Mouse (Mus musculus): ENCODE measurements around the gene B830017H08Rik. TPM values are rescaled to one million over a fixed set of nuclear protein-coding genes. Genes with fewer than 3 reads are reported as not detected.

Gene B830017H08Rik
- polyA plus RNA-seq, 1 experiment from 2014 or later = 4.5 TPM

DNA sequence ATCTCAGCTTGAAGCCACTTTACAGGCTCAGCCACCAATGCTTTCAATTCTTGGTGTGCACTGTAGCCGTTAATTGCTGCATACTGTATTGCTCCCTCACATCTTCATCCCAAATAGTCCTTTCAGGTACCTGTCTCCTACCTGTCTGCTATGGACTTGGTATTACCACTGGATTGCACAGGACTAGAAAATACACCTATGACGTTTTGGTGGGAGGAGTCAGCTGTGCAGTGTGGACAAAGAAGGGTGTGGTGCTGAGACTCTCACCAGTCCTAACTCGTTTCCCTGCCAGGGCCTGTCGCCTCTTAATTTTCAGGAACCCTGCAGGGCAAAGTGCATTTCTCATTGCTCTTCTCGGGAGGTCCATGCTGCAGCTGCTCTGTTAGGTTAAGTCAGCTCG, 32.8 kb downstream of the B830017H08Rik start:
- H3K36me3 ChIP-seq = peaks cover 10% of the 10 kb centered on the region; the same call in 1 of the 2 replicates
- no peak overlapping the region for H3K27ac ChIP-seq (replicated peaks)
- no peaks in the 10 kb centered on the region for H3K27me3 ChIP-seq
- no peak overlapping the region for H3K4me3 ChIP-seq
- H3K4me2 ChIP-seq = no peak overlapping the region
- H3K4me1 ChIP-seq (replicated peaks) = no peaks in the 10 kb centered on the region
- H3K9me3 ChIP-seq = no peaks in the 10 kb centered on the region
- 63% methylated on average over 6 of the region's 6 CpGs for whole genome bisulfite sequencing
- no peak overlapping the region for H3K9ac ChIP-seq
- no peak for ATAC-seq (ENCODE audit: low FRiP score, low read depth)

GRCm38 (mm10) chr16:17871248-17871647, 38.3 kb downstream of the B830017H08Rik start:
- Histone ChIP-seq H3K4me1 (replicated peaks) (no peaks in the 10 kb centered on the region), H3K27me3 (no peaks in the 10 kb centered on the region), H3K4me3 (no peak overlapping the region), H3K27ac (replicated peaks) (no peak overlapping the region), H3K4me2 (no peak overlapping the region), H3K36me3 (peaks cover 23% of the 10 kb centered on the region), H3K9me3 (no peaks in the 10 kb centered on the region), H3K9ac (no peak overlapping the region)
- 91% methylated on average over 5 of the region's 5 CpGs for WGBS
- no peak for ATAC-seq (ENCODE audit: low FRiP score, low read depth)

GRCm38 (mm10) chr16:17872995-17873394, 40.1 kb downstream of the B830017H08Rik start:
- Histone ChIP-seq H3K4me3 (no peak overlapping the region), H3K4me2 (no peak overlapping the region), H3K27me3 (no peaks in the 10 kb centered on the region), H3K36me3 (peaks cover 23% of the 10 kb centered on the region), H3K4me1 (replicated peaks) (no peaks in the 10 kb centered on the region), H3K27ac (replicated peaks) (no peak overlapping the region), H3K9me3 (no peaks in the 10 kb centered on the region), H3K9ac (no peak overlapping the region)
- 72% methylated on average over 4 of the region's 4 CpGs for WGBS
- no peak for ATAC-seq (ENCODE audit: low FRiP score, low read depth)

- Histone ChIP-seq H3K27ac (replicated peaks) (no peak overlapping the region), H3K4me3 (no peak overlapping the region), H3K9me3 (no peaks in the 10 kb centered on the region), H3K36me3 (peaks cover 14% of the 10 kb centered on the region), H3K4me2 (no peak overlapping the region), H3K4me1 (replicated peaks) (no peaks in the 10 kb centered on the region), H3K9ac (no peak overlapping the region), H3K27me3 (no peaks in the 10 kb centered on the region)
- 95% methylated on average over 4 of the region's 4 CpGs for whole genome bisulfite sequencing
- no peak for ATAC-seq (ENCODE audit: low FRiP score, low read depth)
Measured at GRCm38 (mm10) chr16:17875174-17875573, 42.3 kb downstream of the B830017H08Rik start.

DNA sequence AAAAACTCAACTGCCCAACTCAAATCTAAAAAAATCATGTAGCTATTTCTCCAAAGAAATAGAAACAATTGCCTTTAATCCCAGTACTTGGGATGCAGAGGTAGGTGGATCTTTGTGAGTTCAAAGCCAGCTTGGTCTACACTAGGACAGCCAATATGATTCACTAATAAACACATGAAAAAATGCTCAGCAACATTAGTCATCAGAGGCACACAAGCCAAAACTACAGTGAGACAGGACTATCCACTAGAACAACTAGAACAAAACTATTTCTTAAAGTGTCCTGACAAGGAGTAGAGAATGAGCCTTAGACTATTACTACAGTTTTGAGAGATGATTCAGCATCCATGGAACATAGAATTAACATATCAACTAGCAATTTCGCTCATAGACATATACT, 43.2 kb downstream of the B830017H08Rik start:
- WGBS = 100% methylated on average over 1 of the region's 1 CpGs

DNA sequence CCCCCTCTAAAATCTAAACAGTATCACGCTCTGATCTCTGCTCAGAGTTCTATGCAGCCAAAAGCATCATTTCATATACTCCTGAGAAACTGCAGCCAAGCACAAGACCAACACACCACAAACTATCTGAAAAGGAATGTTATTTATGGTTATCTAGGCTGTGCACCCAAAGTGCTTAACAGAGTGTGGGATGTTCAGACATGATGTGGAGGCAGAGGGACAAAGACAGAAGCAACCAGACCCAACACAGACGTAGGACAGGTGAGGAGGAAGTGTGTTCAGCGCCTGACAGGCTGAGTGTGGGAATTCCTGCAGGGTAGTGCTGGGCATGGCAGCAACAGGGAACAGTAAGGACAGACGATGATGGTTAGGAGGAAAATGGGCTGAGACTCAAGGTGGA, 46.6 kb downstream of the B830017H08Rik start:
- H3K36me3 ChIP-seq = no peaks in the 10 kb centered on the region
- H3K9ac ChIP-seq = no peak overlapping the region
- H3K9me3 ChIP-seq = no peaks in the 10 kb centered on the region
- no peak overlapping the region for H3K4me2 ChIP-seq
- 94% methylated on average over 4 of the region's 4 CpGs for WGBS
- H3K27me3 ChIP-seq = no peaks in the 10 kb centered on the region
- no peak overlapping the region for H3K4me3 ChIP-seq
- no peak overlapping the region for H3K27ac ChIP-seq (replicated peaks)
- peaks cover 4% of the 10 kb centered on the region; the same call in 1 of the 2 replicates for H3K4me1 ChIP-seq (replicated peaks)
- ATAC-seq (ENCODE audit: low FRiP score, low read depth) = no peak

More for the DNA sequence above, 43.2 kb downstream of the B830017H08Rik start:
- H3K27ac ChIP-seq (replicated peaks) = no peak overlapping the region
- H3K4me2 ChIP-seq = no peak overlapping the region
- H3K9ac ChIP-seq = no peak overlapping the region
- H3K4me1 ChIP-seq (replicated peaks) = no peaks in the 10 kb centered on the region
- no peak for ATAC-seq (ENCODE audit: low FRiP score, low read depth)
- H3K27me3 ChIP-seq = no peaks in the 10 kb centered on the region
- peaks cover 13% of the 10 kb centered on the region for H3K36me3 ChIP-seq
- H3K9me3 ChIP-seq = no peaks in the 10 kb centered on the region
- H3K4me3 ChIP-seq = no peak overlapping the region

DNA sequence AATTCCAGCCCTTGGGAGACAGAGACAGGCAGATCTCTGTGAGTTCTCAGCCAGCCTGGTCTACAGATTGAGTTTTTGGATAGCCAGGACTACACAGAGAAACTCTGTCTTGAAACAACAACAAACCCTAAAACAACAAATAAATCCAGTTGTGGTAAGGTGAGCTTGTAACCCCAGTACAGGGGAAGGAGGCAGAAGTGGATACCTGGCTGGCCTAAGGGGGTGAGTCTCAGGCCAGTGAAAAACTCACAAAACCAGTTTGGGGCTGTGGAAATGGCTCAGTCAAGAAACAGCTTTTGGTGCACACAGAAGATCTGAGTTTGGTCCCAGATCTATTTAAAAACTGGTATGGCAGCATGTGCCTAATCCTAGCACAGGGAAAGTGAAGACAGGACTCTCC, 49.3 kb downstream of the B830017H08Rik start:
- no peak for ATAC-seq (ENCODE audit: low FRiP score, low read depth)
- Histone ChIP-seq H3K9me3 (no peaks in the 10 kb centered on the region), H3K27me3 (no peaks in the 10 kb centered on the region), H3K9ac (no peak overlapping the region), H3K36me3 (no peaks in the 10 kb centered on the region), H3K27ac (replicated peaks) (no peak overlapping the region), H3K4me2 (no peak overlapping the region), H3K4me3 (no peak overlapping the region), H3K4me1 (replicated peaks) (peaks cover 23% of the 10 kb centered on the region)

- Histone ChIP-seq H3K36me3 (no peaks in the 10 kb centered on the region), H3K27ac (replicated peaks) (no peak overlapping the region), H3K4me2 (no peak overlapping the region), H3K9ac (no peak overlapping the region), H3K4me1 (replicated peaks) (peaks cover 23% of the 10 kb centered on the region), H3K4me3 (no peak overlapping the region), H3K27me3 (no peaks in the 10 kb centered on the region), H3K9me3 (no peaks in the 10 kb centered on the region)
- no peak for ATAC-seq (ENCODE audit: low FRiP score, low read depth)
- 88% methylated on average over 6 of the region's 6 CpGs for WGBS
Measured at GRCm38 (mm10) chr16:17884116-17884515, 51.2 kb downstream of the B830017H08Rik start.

Other genes starting within 250 kb of the B830017H08Rik start
- gene Slc7a4, start 249.9 kb upstream of the B830017H08Rik start, polyA plus RNA-seq (2015; fragmentation: Nextera tagmentation; extraction: Ambion mirVana) = 43.3 and 46.5 TPM in 2 replicates
- 25.1 and 30.7 TPM in 2 replicates for gene Smpd4, start 213.8 kb upstream of the B830017H08Rik start, polyA plus RNA-seq (2015; fragmentation: Nextera tagmentation; extraction: Ambion mirVana)
- gene Ccdc74a, start 186.7 kb upstream of the B830017H08Rik start, polyA plus RNA-seq (2015; fragmentation: Nextera tagmentation; extraction: Ambion mirVana) = 13.4 and 14.0 TPM in 2 replicates
- gene Med15, start 100.2 kb upstream of the B830017H08Rik start, polyA plus RNA-seq (2015; fragmentation: Nextera tagmentation; extraction: Ambion mirVana) = 45.7 and 54.2 TPM in 2 replicates
- 85.1 and 95.0 TPM in 2 replicates for gene Klhl22, start 73.5 kb upstream of the B830017H08Rik start, polyA plus RNA-seq (2015; fragmentation: Nextera tagmentation; extraction: Ambion mirVana)
- gene Scarf2, start 35.8 kb upstream of the B830017H08Rik start, polyA plus RNA-seq (2015; fragmentation: Nextera tagmentation; extraction: Ambion mirVana) = 2.0 and 2.3 TPM in 2 replicates
- gene Car15, start 5.2 kb downstream of the B830017H08Rik start, polyA plus RNA-seq (2015; fragmentation: Nextera tagmentation; extraction: Ambion mirVana) = 3.1 and 5.4 TPM in 2 replicates
- gene Gm20518, start 58.5 kb downstream of the B830017H08Rik start, polyA plus RNA-seq (2015; fragmentation: Nextera tagmentation; extraction: Ambion mirVana) = 0.31 and 0.33 TPM in 2 replicates
- 0.04 TPM in 2 replicates for gene Tssk1, start 61.1 kb downstream of the B830017H08Rik start, polyA plus RNA-seq (2015; fragmentation: Nextera tagmentation; extraction: Ambion mirVana)
- gene Dgcr2, start 65.4 kb downstream of the B830017H08Rik start, polyA plus RNA-seq (2015; fragmentation: Nextera tagmentation; extraction: Ambion mirVana) = 106 and 111 TPM in 2 replicates
- not detected in 2 replicates for gene Tssk2, start 65.5 kb downstream of the B830017H08Rik start, polyA plus RNA-seq (2015; fragmentation: Nextera tagmentation; extraction: Ambion mirVana)
- 42.5 and 49.6 TPM in 2 replicates for gene Ess2, start 78.2 kb downstream of the B830017H08Rik start, polyA plus RNA-seq (2015; fragmentation: Nextera tagmentation; extraction: Ambion mirVana)
- 1.1 and 1.2 TPM in 2 replicates for gene Gsc2, start 81.9 kb downstream of the B830017H08Rik start, polyA plus RNA-seq (2015; fragmentation: Nextera tagmentation; extraction: Ambion mirVana)
- gene Slc25a1, start 95.1 kb downstream of the B830017H08Rik start, polyA plus RNA-seq (2015; fragmentation: Nextera tagmentation; extraction: Ambion mirVana) = 193 and 203 TPM in 2 replicates
- not detected in 2 replicates for gene Vpreb2, start 147.3 kb downstream of the B830017H08Rik start, polyA plus RNA-seq (2015; fragmentation: Nextera tagmentation; extraction: Ambion mirVana)
- gene Dgcr6, start 219.7 kb downstream of the B830017H08Rik start, polyA plus RNA-seq (2015; fragmentation: Nextera tagmentation; extraction: Ambion mirVana) = 155 and 158 TPM in 2 replicates